Mouse (Mus musculus): ENCODE measurements around the gene Arid1b. TPM values are rescaled to one million over a fixed set of nuclear protein-coding genes. Genes with fewer than 3 reads are reported as not detected.

The Arid1b gene
- polyA plus RNA-seq, 1 experiment from 2014 or later: 5.0 TPM

- WGBS: 24% methylated on average over 7 of the region's 7 CpGs
- ATAC-seq (replicated peaks; ENCODE audit: insufficient number of reproducible peaks, insufficient read depth, low FRiP score, low read depth): no peak
- no peak overlapping the region for H3K27ac ChIP-seq
- H3K4me2 ChIP-seq: no peak overlapping the region
- no peaks in the 10 kb centered on the region for H3K36me3 ChIP-seq
- H3K4me3 ChIP-seq: no peak overlapping the region
- H3K4me1 ChIP-seq (replicated peaks): peaks cover 6% of the 10 kb centered on the region
- no peaks in the 10 kb centered on the region for H3K27me3 ChIP-seq
- no peaks in the 10 kb centered on the region for H3K9me3 ChIP-seq (replicated peaks)
- no peak overlapping the region for H3K9ac ChIP-seq
Measured at GRCm38 (mm10) chr17:5377930-5378310, 383.8 kb downstream of the Arid1b start.

DNA sequence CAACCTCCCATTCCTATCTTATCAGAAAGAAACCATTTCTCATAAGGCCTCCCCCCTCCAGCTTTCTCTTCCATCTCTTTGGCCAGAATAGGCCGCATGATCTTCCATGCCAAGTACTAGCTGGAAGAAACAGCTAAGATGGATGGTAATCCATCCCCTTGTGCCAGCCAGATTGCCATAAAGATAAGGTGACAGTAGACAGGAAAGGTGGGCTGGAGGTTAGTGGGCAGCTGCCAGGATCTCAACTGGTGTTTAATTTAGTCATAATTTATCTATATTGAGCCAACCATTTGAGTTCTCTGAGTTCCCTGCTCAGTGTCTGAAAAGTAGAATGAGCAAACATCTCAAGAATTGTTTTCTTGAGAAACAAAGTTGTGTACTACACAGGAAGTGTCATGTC is 391.6 kb downstream of the Arid1b start:
- peaks cover 4% of the 10 kb centered on the region; the same call in 1 of the 2 replicates for H3K4me1 ChIP-seq (replicated peaks)
- H3K4me2 ChIP-seq: no peak overlapping the region
- no peaks in the 10 kb centered on the region for H3K27me3 ChIP-seq
- no peak for ATAC-seq (replicated peaks; ENCODE audit: insufficient number of reproducible peaks, insufficient read depth, low FRiP score, low read depth)
- H3K4me3 ChIP-seq: no peak overlapping the region
- 84% methylated on average over 1 of the region's 1 CpGs for WGBS
- H3K36me3 ChIP-seq: no peaks in the 10 kb centered on the region
- no peak overlapping the region for H3K9ac ChIP-seq
- H3K27ac ChIP-seq: no peak overlapping the region
- no peaks in the 10 kb centered on the region for H3K9me3 ChIP-seq (replicated peaks)

- H3K4me1 ChIP-seq (replicated peaks): peaks cover 5% of the 10 kb centered on the region; the same call in 1 of the 2 replicates
- no peak overlapping the region for H3K4me2 ChIP-seq
- no peaks in the 10 kb centered on the region for H3K36me3 ChIP-seq
- no peaks in the 10 kb centered on the region for H3K27me3 ChIP-seq
- H3K9me3 ChIP-seq (replicated peaks): no peaks in the 10 kb centered on the region
- H3K4me3 ChIP-seq: no peak overlapping the region
- H3K9ac ChIP-seq: no peak overlapping the region
- 76% methylated on average over 12 of the region's 12 CpGs for WGBS
- no peak for ATAC-seq (replicated peaks; ENCODE audit: insufficient number of reproducible peaks, insufficient read depth, low FRiP score, low read depth)
- H3K27ac ChIP-seq: no peak overlapping the region
Measured at GRCm38 (mm10) chr17:5386885-5387545, 392.9 kb downstream of the Arid1b start.

- H3K9me3 ChIP-seq (replicated peaks): no peaks in the 10 kb centered on the region
- H3K27me3 ChIP-seq: no peaks in the 10 kb centered on the region
- H3K36me3 ChIP-seq: no peaks in the 10 kb centered on the region
- no peak for ATAC-seq (replicated peaks; ENCODE audit: insufficient number of reproducible peaks, insufficient read depth, low FRiP score, low read depth)
- no peak overlapping the region for H3K27ac ChIP-seq
- no peak overlapping the region for H3K9ac ChIP-seq
- peaks cover 5% of the 10 kb centered on the region; the same call in 1 of the 2 replicates for H3K4me1 ChIP-seq (replicated peaks)
- 72% methylated on average over 3 of the region's 3 CpGs for WGBS
- no peak overlapping the region for H3K4me3 ChIP-seq
- H3K4me2 ChIP-seq: no peak overlapping the region
Measured at GRCm38 (mm10) chr17:5388351-5388750, 394.2 kb downstream of the Arid1b start.

- Histone ChIP-seq H3K9ac (no peak overlapping the region), H3K27me3 (no peaks in the 10 kb centered on the region), H3K9me3 (replicated peaks) (no peaks in the 10 kb centered on the region), H3K4me2 (no peak overlapping the region), H3K36me3 (no peaks in the 10 kb centered on the region), H3K27ac (no peak overlapping the region), H3K4me1 (replicated peaks) (peaks cover 5% of the 10 kb centered on the region; the same call in 1 of the 2 replicates), H3K4me3 (no peak overlapping the region)
- no peak for ATAC-seq (replicated peaks; ENCODE audit: insufficient number of reproducible peaks, insufficient read depth, low FRiP score, low read depth)
- WGBS: 45% methylated on average over 10 of the region's 10 CpGs
Measured at GRCm38 (mm10) chr17:5390682-5391081, 396.6 kb downstream of the Arid1b start.

- Histone ChIP-seq H3K27ac (no peak overlapping the region), H3K9ac (no peak overlapping the region), H3K9me3 (replicated peaks) (no peaks in the 10 kb centered on the region), H3K4me3 (no peak overlapping the region), H3K27me3 (no peaks in the 10 kb centered on the region), H3K4me2 (no peak overlapping the region), H3K36me3 (no peaks in the 10 kb centered on the region), H3K4me1 (replicated peaks) (peaks cover 8% of the 10 kb centered on the region)
- 81% methylated on average over 16 of the region's 16 CpGs for WGBS
- ATAC-seq (replicated peaks; ENCODE audit: insufficient number of reproducible peaks, insufficient read depth, low FRiP score, low read depth): no peak
Measured at GRCm38 (mm10) chr17:5395454-5396205, 401.5 kb downstream of the Arid1b start.

DNA sequence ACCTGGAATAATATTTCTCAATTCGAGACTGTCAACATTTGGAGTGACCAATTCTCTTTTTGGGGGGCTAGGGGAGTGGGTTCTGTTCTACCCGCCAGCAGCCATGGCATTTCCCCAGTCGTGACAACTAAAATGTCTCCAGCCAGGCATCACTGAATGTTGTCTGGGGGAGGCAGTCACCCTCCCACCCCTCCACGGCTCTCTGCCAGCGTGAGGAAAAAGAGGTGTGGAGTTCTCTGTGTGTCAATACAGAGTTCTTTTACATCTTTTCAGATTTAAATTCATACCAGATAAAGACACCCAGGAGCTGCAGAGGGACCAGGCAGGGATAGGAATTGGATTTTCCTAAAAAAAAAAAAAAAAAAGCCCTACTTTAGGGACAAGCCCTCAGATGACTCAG is 402.1 kb downstream of the Arid1b start:
- peaks cover 6% of the 10 kb centered on the region for H3K4me1 ChIP-seq (replicated peaks)
- H3K27me3 ChIP-seq: no peaks in the 10 kb centered on the region
- no peak overlapping the region for H3K27ac ChIP-seq
- no peak overlapping the region for H3K4me3 ChIP-seq
- 77% methylated on average over 5 of the region's 5 CpGs for WGBS
- no peak for ATAC-seq (replicated peaks; ENCODE audit: insufficient number of reproducible peaks, insufficient read depth, low FRiP score, low read depth)
- H3K9me3 ChIP-seq (replicated peaks): no peaks in the 10 kb centered on the region
- no peak overlapping the region for H3K9ac ChIP-seq
- H3K36me3 ChIP-seq: no peaks in the 10 kb centered on the region
- H3K4me2 ChIP-seq: no peak overlapping the region

Measured in heart, embryonic 15.5 days (tissue).